Mouse (Mus musculus): Measurements from ENCODE around the gene Zkscan3. TPM values are rescaled to one million over a fixed set of nuclear protein-coding genes. Genes with fewer than 3 reads are reported as not detected.

Gene Zkscan3
- polyA plus RNA-seq, 1 experiment from 2014 or later: 89.5 TPM

MicroRNAs encoded within 50 kb of the gene (microRNA counts, 519-probe panel; counts per million panel counts)
- 3,768 counts per million, percentile 56 among the panel's probes with 10 or more counts for microRNA mmu-miR-1896

Small RNAs within 50 kb of the gene (microRNA-seq; reads per million reads assigned to microRNA genes)
- gene Mir1896 (ENCODE audit: borderline number of aligned reads) (not detected), gene Mir6942 (ENCODE audit: borderline number of aligned reads) (not detected)

Other genes with a start within 250 kb of the Zkscan3 start
- gene Trim27, start 223.3 kb downstream of the Zkscan3 start, polyA plus RNA-seq (2014; fragmentation: Nextera tagmentation; extraction: Ambion mirVana): 148 and 160 TPM in 2 replicates
- gene Gpx5, start 110.0 kb downstream of the Zkscan3 start, polyA plus RNA-seq (2014; fragmentation: Nextera tagmentation; extraction: Ambion mirVana): not detected in 2 replicates
- gene Gpx6, start 90.6 kb downstream of the Zkscan3 start, polyA plus RNA-seq (2014; fragmentation: Nextera tagmentation; extraction: Ambion mirVana): 0.41 and 0.67 TPM in 2 replicates
- gene Olfr1367, start 55.8 kb downstream of the Zkscan3 start, polyA plus RNA-seq (2014; fragmentation: Nextera tagmentation; extraction: Ambion mirVana): not detected in 2 replicates
- gene Zscan12, start 39.9 kb downstream of the Zkscan3 start, polyA plus RNA-seq (2014; fragmentation: Nextera tagmentation; extraction: Ambion mirVana): 20.5 and 21.5 TPM in 2 replicates
- gene Pgbd1, start 38.3 kb upstream of the Zkscan3 start, polyA plus RNA-seq (2014; fragmentation: Nextera tagmentation; extraction: Ambion mirVana): 5.6 and 6.2 TPM in 2 replicates
- gene Zscan26, start 51.0 kb upstream of the Zkscan3 start, polyA plus RNA-seq (2014; fragmentation: Nextera tagmentation; extraction: Ambion mirVana): 17.9 and 19.3 TPM in 2 replicates
- 1.9 and 3.1 TPM in 2 replicates for gene Nkapl, start 65.8 kb upstream of the Zkscan3 start, polyA plus RNA-seq (2014; fragmentation: Nextera tagmentation; extraction: Ambion mirVana)
- gene Zkscan4, start 76.2 kb upstream of the Zkscan3 start, polyA plus RNA-seq (2014; fragmentation: Nextera tagmentation; extraction: Ambion mirVana): 3.8 and 4.2 TPM in 2 replicates
- gene Gm10065, start 76.7 kb upstream of the Zkscan3 start, polyA plus RNA-seq (2014; fragmentation: Nextera tagmentation; extraction: Ambion mirVana): not detected in 2 replicates
- 0.35 and 0.41 TPM in 2 replicates for gene AK157302, start 92.5 kb upstream of the Zkscan3 start, polyA plus RNA-seq (2014; fragmentation: Nextera tagmentation; extraction: Ambion mirVana)
- gene Gm11273, start 98.7 kb upstream of the Zkscan3 start, polyA plus RNA-seq (2014; fragmentation: Nextera tagmentation; extraction: Ambion mirVana): 1.9 and 5.2 TPM in 2 replicates
- gene Zkscan8, start 128.4 kb upstream of the Zkscan3 start, polyA plus RNA-seq (2014; fragmentation: Nextera tagmentation; extraction: Ambion mirVana): 8.7 and 11.9 TPM in 2 replicates
- 0.13 and 0.24 TPM in 2 replicates for gene Olfr1366, start 140.1 kb upstream of the Zkscan3 start, polyA plus RNA-seq (2014; fragmentation: Nextera tagmentation; extraction: Ambion mirVana)
- not detected in 2 replicates for gene Olfr1535, start 157.1 kb upstream of the Zkscan3 start, polyA plus RNA-seq (2014; fragmentation: Nextera tagmentation; extraction: Ambion mirVana)
- gene Olfr1364, start 179.0 kb upstream of the Zkscan3 start, polyA plus RNA-seq (2014; fragmentation: Nextera tagmentation; extraction: Ambion mirVana): not detected in 2 replicates
- gene Olfr1362, start 211.3 kb upstream of the Zkscan3 start, polyA plus RNA-seq (2014; fragmentation: Nextera tagmentation; extraction: Ambion mirVana): not detected in 2 replicates
- not detected in 2 replicates for gene Olfr11, start 239.8 kb upstream of the Zkscan3 start, polyA plus RNA-seq (2014; fragmentation: Nextera tagmentation; extraction: Ambion mirVana)

All from embryonic facial prominence, embryonic 11.5 days (tissue).